Mouse (Mus musculus) midbrain, embryonic 14.5 days (tissue): ENCODE results near the gene Slc35e2. TPM values are rescaled to one million over a fixed set of nuclear protein-coding genes. Genes with fewer than 3 reads are reported as not detected.

ENCODE experiments used
- ATAC-seq: fragments of 200-750 bp; cut with Nextera tagmentation; 2 replicates; pipeline ENCODE4 v1.8.0; 2017; ENCODE audit warnings: moderate number of reproducible peaks, moderate library complexity; ENCODE audit not compliant: low FRiP score, low TSS enrichment
- DNase-seq: peaks from one replicate; pipeline ENCODE4 v3.0.0-alpha.2; 2015
- H3K27ac ChIP-seq: fragments of 300-500 bp; sonication (generic); replicated peaks from 2 replicates; pipeline ENCODE4 v1.5.1; 2014; ENCODE audit warnings: mild to moderate bottlenecking, low read depth, low read length, moderate library complexity
- H3K27me3 ChIP-seq: fragments of 300-500 bp; sonication (generic); 2 replicates; pipeline ENCODE4 v1.6.1; 2014; ENCODE audit warnings: low read length, control low read depth, mixed read lengths; ENCODE audit not compliant: control insufficient read depth, insufficient read depth
- H3K36me3 ChIP-seq: fragments of 300-500 bp; sonication (generic); 2 replicates; pipeline ENCODE4 v1.6.1; 2014; ENCODE audit warnings: low read length, control low read depth; ENCODE audit not compliant: control insufficient read depth, insufficient read depth
- H3K4me1 ChIP-seq: fragments of 300-500 bp; sonication (generic); 2 replicates; pipeline ENCODE4 v1.6.1; 2014; ENCODE audit warnings: mild to moderate bottlenecking, antibody characterized with exemption, low read length, control low read depth; ENCODE audit not compliant: control insufficient read depth, insufficient read depth
- H3K4me2 ChIP-seq: fragments of 300-500 bp; sonication (generic); 2 replicates; pipeline ENCODE4 v1.6.1; 2014; ENCODE audit warnings: mild to moderate bottlenecking, low read length, moderate library complexity
- H3K4me3 ChIP-seq: fragments of 300-500 bp; sonication (generic); replicated peaks from 2 replicates; pipeline ENCODE4 v1.5.1; 2014; ENCODE audit warnings: low read depth, low read length
- H3K9ac ChIP-seq: fragments of 300-500 bp; sonication (generic); replicated peaks from 2 replicates; pipeline ENCODE4 v1.6.1; 2014; ENCODE audit warnings: mild to moderate bottlenecking, low read length, moderate library complexity
- H3K9me3 ChIP-seq: fragments of 300-500 bp; sonication (generic); 2 replicates; pipeline ENCODE4 v1.6.1; 2016; ENCODE audit warnings: low read length, control low read depth, mixed read lengths; ENCODE audit not compliant: control insufficient read depth
- WGBS: fragments of 180-500 bp; shearing (Covaris S2); extraction: QIAGEN DNeasy Blood & Tissue Kit; methylation state at CpG from one replicate; pipeline ENCODE4 v1.1.7; 2014; 5-methylcytosine and 5-hydroxymethylcytosine counted together
- polyA plus RNA-seq: library from polyadenylated mRNA; unstranded; fragments of >200 nt; fragmentation: Nextera tagmentation; extraction: Ambion mirVana; gene quantifications from 2 replicates; pipeline ENCODE4 v1.2.1, GENCODE M21; 2014

Gene Slc35e2
- polyA plus RNA-seq, 1 experiment from 2014 or later: 19.9 TPM

DNA sequence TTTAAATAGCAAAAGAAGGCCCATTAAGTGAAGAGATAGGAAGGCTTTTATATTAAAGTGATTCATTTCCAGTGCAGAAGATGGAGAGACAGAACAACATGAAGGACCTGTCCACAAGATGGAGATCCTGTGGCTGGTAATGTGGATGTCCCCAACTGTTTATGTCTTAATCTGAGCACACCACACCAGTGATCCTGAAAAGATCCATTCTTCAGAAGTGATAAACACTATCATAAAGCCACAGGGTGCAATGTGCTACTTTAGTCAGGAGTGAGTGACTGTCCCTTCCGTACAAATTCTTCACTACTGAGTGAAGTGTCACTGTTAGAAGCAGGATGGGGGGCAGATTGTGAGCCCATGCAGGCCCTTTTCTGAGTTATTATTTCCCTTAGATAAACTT, 1.5 kb downstream of the Slc35e2 start:
- WGBS: 97% methylated on average over 1 of the region's 1 CpGs
- Histone ChIP-seq H3K4me1 (0 out of 2 replicates have a peak, but pooled peaks cover 11% of the 10 kb centered on the region), H3K9ac (peak overlapping the region; percentile 94; the same call in 1 of the 2 replicates), H3K4me3 (peak overlapping the region; percentile 96), H3K9me3 (no peaks in the 10 kb centered on the region), H3K27me3 (no peaks in the 10 kb centered on the region), H3K36me3 (peaks cover 19% of the 10 kb centered on the region), H3K27ac (no peak overlapping the region), H3K4me2 (peak overlapping the region; percentile 88)
- DNase-seq: no peak
- no peak for ATAC-seq

- no peaks in the 10 kb centered on the region for H3K27me3 ChIP-seq
- H3K36me3 ChIP-seq: peaks cover 19% of the 10 kb centered on the region
- ATAC-seq: no peak
- no peak overlapping the region for H3K9ac ChIP-seq
- H3K9me3 ChIP-seq: no peaks in the 10 kb centered on the region
- H3K4me1 ChIP-seq: 0 out of 2 replicates have a peak, but pooled peaks cover 11% of the 10 kb centered on the region
- DNase-seq: no peak
- no peak overlapping the region for H3K4me2 ChIP-seq
- H3K4me3 ChIP-seq: no peak overlapping the region
- 99% methylated on average over 6 of the region's 6 CpGs for whole genome bisulfite sequencing
- no peak overlapping the region for H3K27ac ChIP-seq
Observed at GRCm38 (mm10) chr4:155603801-155604200, 2.6 kb downstream of the Slc35e2 start.

- no peak for DNase-seq
- Histone ChIP-seq H3K9ac (no peak overlapping the region), H3K27me3 (no peaks in the 10 kb centered on the region), H3K4me3 (no peak overlapping the region), H3K9me3 (no peaks in the 10 kb centered on the region), H3K4me2 (no peak overlapping the region), H3K27ac (no peak overlapping the region), H3K4me1 (0 out of 2 replicates have a peak, but pooled peaks cover 11% of the 10 kb centered on the region), H3K36me3 (peaks cover 25% of the 10 kb centered on the region)
- no peak for ATAC-seq
- 94% methylated on average over 4 of the region's 4 CpGs for WGBS
Observed at GRCm38 (mm10) chr4:155605132-155605531, 3.9 kb downstream of the Slc35e2 start.

GRCm38 (mm10) chr4:155606825-155607224, 5.6 kb downstream of the Slc35e2 start:
- ATAC-seq: no peak
- WGBS: 87% methylated on average over 2 of the region's 2 CpGs

DNA sequence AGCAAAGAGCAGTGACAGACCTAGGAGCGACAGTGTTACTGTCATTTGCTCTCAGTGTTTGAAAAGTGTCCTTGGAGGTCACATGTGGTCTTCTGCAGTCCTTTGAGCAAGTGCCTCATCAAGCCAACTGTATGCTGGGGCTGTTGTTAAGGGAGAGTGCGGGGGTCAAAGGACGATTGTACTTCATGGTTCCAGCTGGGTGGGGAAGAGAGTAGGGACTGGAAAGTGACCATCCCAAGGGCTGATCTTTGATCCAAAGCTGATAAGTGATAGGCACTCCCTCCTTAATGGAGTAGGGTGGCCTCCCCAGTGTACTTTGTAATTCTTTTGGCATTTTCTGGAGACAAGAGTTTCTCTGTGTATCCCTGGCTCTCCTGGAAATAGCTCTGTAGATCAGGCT, 10.6 kb downstream of the Slc35e2 start:
- 93% methylated on average over 3 of the region's 3 CpGs for WGBS
- no peak overlapping the region for H3K4me2 ChIP-seq
- no peaks in the 10 kb centered on the region for H3K27me3 ChIP-seq
- no peak overlapping the region for H3K9ac ChIP-seq
- ATAC-seq: no peak
- H3K4me1 ChIP-seq: no peaks in the 10 kb centered on the region
- H3K4me3 ChIP-seq: no peak overlapping the region
- no peak for DNase-seq
- peaks cover 66% of the 10 kb centered on the region for H3K36me3 ChIP-seq
- H3K9me3 ChIP-seq: no peaks in the 10 kb centered on the region
- H3K27ac ChIP-seq: no peak overlapping the region

More at GRCm38 (mm10) chr4:155606825-155607224, 5.6 kb downstream of the Slc35e2 start:
- no peak overlapping the region for H3K4me2 ChIP-seq
- H3K27ac ChIP-seq: no peak overlapping the region
- no peaks in the 10 kb centered on the region for H3K9me3 ChIP-seq
- H3K27me3 ChIP-seq: no peaks in the 10 kb centered on the region
- no peak overlapping the region for H3K4me3 ChIP-seq
- 0 out of 2 replicates have a peak, but pooled peaks cover 11% of the 10 kb centered on the region for H3K4me1 ChIP-seq
- peaks cover 39% of the 10 kb centered on the region for H3K36me3 ChIP-seq
- no peak overlapping the region for H3K9ac ChIP-seq
- no peak for DNase-seq

GRCm38 (mm10) chr4:155613264-155613663, 12.0 kb downstream of the Slc35e2 start:
- Histone ChIP-seq H3K9me3 (no peaks in the 10 kb centered on the region), H3K27me3 (no peaks in the 10 kb centered on the region), H3K4me2 (no peak overlapping the region), H3K27ac (no peak overlapping the region), H3K4me1 (no peaks in the 10 kb centered on the region), H3K36me3 (peaks cover 80% of the 10 kb centered on the region), H3K9ac (no peak overlapping the region), H3K4me3 (no peak overlapping the region)
- 97% methylated on average over 3 of the region's 3 CpGs for WGBS
- DNase-seq (no peak), ATAC-seq (no peak)

DNA sequence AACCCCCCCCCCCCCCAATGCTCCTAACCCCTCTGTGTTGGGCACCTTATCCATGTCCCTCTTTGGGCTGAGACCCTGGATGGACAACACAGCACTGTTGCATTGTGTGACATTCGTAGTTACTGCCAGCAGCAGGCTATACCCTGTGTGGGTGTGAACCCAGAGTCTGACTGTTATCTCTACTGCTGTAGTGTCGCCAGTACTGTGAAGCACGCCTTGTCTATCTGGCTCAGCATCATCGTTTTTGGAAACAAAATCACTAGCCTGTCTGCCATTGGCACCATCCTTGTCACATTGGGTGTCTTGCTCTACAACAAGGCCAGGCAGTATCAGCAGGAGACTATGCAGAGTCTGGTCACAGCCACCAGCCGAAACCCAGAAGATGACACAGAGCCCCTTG, 17.1 kb downstream of the Slc35e2 start:
- H3K9ac ChIP-seq: no peak overlapping the region
- WGBS: 95% methylated on average over 5 of the region's 5 CpGs
- no peak overlapping the region for H3K27ac ChIP-seq
- DNase-seq (no peak), ATAC-seq (no peak)
- H3K4me1 ChIP-seq: no peaks in the 10 kb centered on the region
- no peaks in the 10 kb centered on the region for H3K27me3 ChIP-seq
- no peaks in the 10 kb centered on the region for H3K9me3 ChIP-seq
- H3K36me3 ChIP-seq: peaks cover 85% of the 10 kb centered on the region
- no peak overlapping the region for H3K4me2 ChIP-seq
- no peak overlapping the region for H3K4me3 ChIP-seq

DNA sequence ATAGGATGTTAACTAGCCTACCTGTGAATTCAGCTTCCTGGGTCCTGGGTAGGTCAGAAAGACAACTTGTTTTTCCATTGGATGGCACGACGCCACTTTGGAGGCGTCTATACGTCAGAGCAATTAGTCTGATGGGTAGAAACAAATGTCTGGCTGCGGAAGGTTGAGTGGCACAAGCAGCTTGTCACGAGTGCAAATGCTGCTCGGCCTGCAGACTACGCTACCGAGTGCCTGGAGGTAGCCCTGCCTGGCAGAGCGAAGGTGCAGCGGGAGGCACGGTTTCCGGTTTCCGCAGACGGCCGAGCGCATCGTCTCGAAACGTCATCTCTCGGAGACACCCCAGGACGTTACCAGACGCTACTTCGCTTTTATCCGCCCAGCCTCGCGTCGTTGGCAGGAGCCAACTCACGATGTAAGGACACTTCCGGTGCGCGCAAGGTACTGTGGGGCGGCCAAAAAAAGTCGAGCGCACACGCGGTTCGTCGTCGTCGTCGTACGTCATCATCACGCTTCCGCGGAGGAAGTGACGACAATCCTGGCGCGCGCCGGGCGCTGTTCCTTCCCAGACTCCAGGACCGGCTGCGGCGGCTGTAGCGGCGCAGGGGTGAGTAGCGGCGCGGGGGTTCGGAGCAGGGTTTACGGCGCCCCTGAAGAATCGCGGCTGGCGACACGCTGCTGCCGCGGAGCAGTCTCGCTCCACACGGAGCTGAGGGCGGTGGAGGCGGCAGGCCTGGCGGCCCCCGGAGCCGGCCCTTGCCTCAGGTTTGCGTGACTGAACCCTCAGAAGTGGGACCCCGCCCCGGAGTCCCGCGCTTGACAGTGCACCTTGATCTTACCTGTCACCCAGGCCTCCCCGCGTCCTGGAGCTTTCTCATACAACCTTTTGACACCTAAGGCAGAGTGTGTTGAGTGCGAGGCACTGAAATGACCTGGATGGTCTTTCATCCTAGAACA, 23.4 kb downstream of the Slc35e2 start, which contains the start of gene Cdk11b:
TSS of gene Cdk11b (plus strand) at position 517 of the 954 bp plus-strand sequence.
- H3K9ac ChIP-seq: peak within 1 kb of the TSS; percentile 80
- H3K4me2 ChIP-seq: peak within 1 kb of the TSS; percentile 80
- H3K36me3 ChIP-seq: peaks cover 53% of the 10 kb centered on the region
- WGBS: under 1% methylated on average over 84 of the region's 84 CpGs
- peak within 1 kb of the TSS; percentile 89 for H3K27ac ChIP-seq
- peak within 1 kb of the TSS; percentile 98 for H3K4me3 ChIP-seq
- peaks cover 9% of the 10 kb centered on the region; the same call in 1 of the 2 replicates for H3K4me1 ChIP-seq
- H3K9me3 ChIP-seq: no peaks in the 10 kb centered on the region
- H3K27me3 ChIP-seq: no peaks in the 10 kb centered on the region
- DNase-seq: peak; percentile 99
- peak; percentile 100 for ATAC-seq
